In genomic region chr17:65225347-65225916, GRCm38 (mm10) we compare ENCODE assay signal across 21 mouse cellular contexts.
DNase-seq lines count a peak whose midpoint lies in the region; ATAC-seq lines count a peak whose summit lies in the region.
"Had no signal": no experiment of that assay in that cellular context is flagged by ENCODE, and none has a peak within 500 bp of the region (broad histone marks: within the 10 kb centered on the region; RNA-seq: fewer than 3 reads in every experiment).

No protein-coding gene starts in this region.

- no peaks in the 10 kb centered on the region for H3K27me3 ChIP-seq in forebrain, embryonic 11.5 days (ENCODE audit: control insufficient read depth, insufficient read depth, low read length)
- no peaks in the 10 kb centered on the region for H3K27me3 ChIP-seq in forebrain, embryonic 12.5 days
- H3K27me3 ChIP-seq in hindbrain, embryonic 12.5 days = no peaks in the 10 kb centered on the region
- no peaks in the 10 kb centered on the region for H3K27me3 ChIP-seq in hindbrain, embryonic 16.5 days (replicated peaks; ENCODE audit: control insufficient read depth, insufficient read depth, low read length)
- H3K27me3 ChIP-seq in midbrain, embryonic 13.5 days = no peaks in the 10 kb centered on the region
- H3K27me3 ChIP-seq: CH12.LX; embryonic facial prominence, embryonic 12.5 days; forebrain, embryonic 13.5 days; heart, embryonic 13.5 days; hindbrain, embryonic 15.5 days had no signal

- no peak for DNase-seq in forebrain, embryonic 11.5 days (ENCODE audit: low spot score)
- peak; percentile 32 for DNase-seq in retina, embryonic 14.5 days (ENCODE audit: low spot score)
- no peak for DNase-seq in left cerebral cortex, adult 11 months (ENCODE audit: low spot score)
- DNase-seq: adrenal gland, postnatal 14 days; cerebellum, adult 11-12 months; cerebellum, adult 9-10 months; cerebellum, postnatal 25 days; gastrocnemius, postnatal 36 days; heart, adult 11 months; heart, postnatal 36 days had no signal

- WGBS in forebrain, embryonic 11.5 days = 44% methylated on average over 6 of the region's 6 CpGs
- WGBS in forebrain, embryonic 12.5 days = 40% methylated on average over 6 of the region's 6 CpGs
- 43% methylated on average over 6 of the region's 6 CpGs for WGBS in hindbrain, embryonic 12.5 days
- 54% methylated on average over 6 of the region's 6 CpGs for WGBS in hindbrain, embryonic 16.5 days
- WGBS in midbrain, embryonic 13.5 days = 34% methylated on average over 6 of the region's 6 CpGs

- H3K4me2 ChIP-seq in forebrain, embryonic 11.5 days (ENCODE audit: low read depth, low read length, severe bottlenecking) = no peak overlapping the region
- no peak overlapping the region for H3K4me2 ChIP-seq in forebrain, embryonic 12.5 days
- H3K4me2 ChIP-seq in hindbrain, embryonic 12.5 days (replicated peaks) = no peak overlapping the region
- H3K4me2 ChIP-seq in hindbrain, embryonic 16.5 days (ENCODE audit: low read length) = no peak overlapping the region
- H3K4me2 ChIP-seq in midbrain, embryonic 13.5 days (replicated peaks) = no peak overlapping the region
- H3K4me2 ChIP-seq: embryonic facial prominence, embryonic 12.5 days; forebrain, embryonic 13.5 days; heart, embryonic 13.5 days; hindbrain, embryonic 15.5 days had no signal

- no peak overlapping the region for H3K27ac ChIP-seq in forebrain, embryonic 11.5 days (ENCODE audit: low read depth, low read length)
- H3K27ac ChIP-seq in forebrain, embryonic 12.5 days = no peak overlapping the region
- H3K27ac ChIP-seq in hindbrain, embryonic 12.5 days = no peak overlapping the region
- no peak overlapping the region for H3K27ac ChIP-seq in hindbrain, embryonic 16.5 days (ENCODE audit: low read depth, low read length)
- no peak overlapping the region for H3K27ac ChIP-seq in midbrain, embryonic 13.5 days
- H3K27ac ChIP-seq: embryonic facial prominence, embryonic 12.5 days; forebrain, embryonic 13.5 days; heart, embryonic 13.5 days; hindbrain, embryonic 15.5 days had no signal

- H3K4me3 ChIP-seq in forebrain, embryonic 11.5 days (ENCODE audit: low read depth, low read length) = no peak overlapping the region
- H3K4me3 ChIP-seq in forebrain, embryonic 12.5 days (replicated peaks) = no peak overlapping the region
- no peak overlapping the region for H3K4me3 ChIP-seq in hindbrain, embryonic 12.5 days
- H3K4me3 ChIP-seq in hindbrain, embryonic 16.5 days (ENCODE audit: low read length) = no peak overlapping the region
- no peak overlapping the region for H3K4me3 ChIP-seq in midbrain, embryonic 13.5 days (replicated peaks)
- H3K4me3 ChIP-seq: embryonic facial prominence, embryonic 12.5 days; forebrain, embryonic 13.5 days; heart, embryonic 13.5 days; hindbrain, embryonic 15.5 days had no signal

- peak; percentile 42; the same call in 1 of the 2 replicates for ATAC-seq in forebrain, embryonic 11.5 days (replicated peaks; ENCODE audit: low FRiP score)
- ATAC-seq in forebrain, embryonic 12.5 days (ENCODE audit: low FRiP score) = no peak; the same call in 1 of the 2 replicates
- 0 out of 2 replicates have a peak, but pooled peaks have one; percentile 58 for ATAC-seq in hindbrain, embryonic 12.5 days (ENCODE audit: low FRiP score)
- ATAC-seq in hindbrain, embryonic 16.5 days = no peak
- ATAC-seq in midbrain, embryonic 13.5 days = 0 out of 2 replicates have a peak, but pooled peaks have one; percentile 34
- ATAC-seq: activated CD4-positive, CD25-positive, alpha-beta regulatory T cell, adult 4 months; forebrain, embryonic 13.5 days; Patski had no signal

- no peaks in the 10 kb centered on the region; the same call in 1 of the 2 replicates for H3K4me1 ChIP-seq in forebrain, embryonic 11.5 days (replicated peaks; ENCODE audit: control insufficient read depth, insufficient read depth, low read length)
- H3K4me1 ChIP-seq in forebrain, embryonic 12.5 days = peaks cover 5% of the 10 kb centered on the region
- H3K4me1 ChIP-seq in hindbrain, embryonic 12.5 days = peaks cover 4% of the 10 kb centered on the region; the same call in 1 of the 2 replicates
- H3K4me1 ChIP-seq in hindbrain, embryonic 16.5 days (ENCODE audit: control insufficient read depth, insufficient read depth, low read depth, low read length) = no peaks in the 10 kb centered on the region
- peaks cover 11% of the 10 kb centered on the region for H3K4me1 ChIP-seq in midbrain, embryonic 13.5 days (replicated peaks)
- H3K4me1 ChIP-seq: embryonic facial prominence, embryonic 12.5 days; forebrain, embryonic 13.5 days; hindbrain, embryonic 15.5 days had no signal

- no peak overlapping the region for H3K9ac ChIP-seq in forebrain, embryonic 11.5 days (ENCODE audit: low read length)
- no peak overlapping the region for H3K9ac ChIP-seq in forebrain, embryonic 12.5 days
- no peak overlapping the region for H3K9ac ChIP-seq in hindbrain, embryonic 12.5 days
- H3K9ac ChIP-seq in hindbrain, embryonic 16.5 days (ENCODE audit: low read depth, low read length) = no peak overlapping the region
- no peak overlapping the region for H3K9ac ChIP-seq in midbrain, embryonic 13.5 days (replicated peaks)
- H3K9ac ChIP-seq: embryonic facial prominence, embryonic 12.5 days; forebrain, embryonic 13.5 days; heart, embryonic 13.5 days; hindbrain, embryonic 15.5 days had no signal

- H3K36me3 ChIP-seq in forebrain, embryonic 11.5 days (ENCODE audit: control insufficient read depth, insufficient read depth, low read length) = no peaks in the 10 kb centered on the region
- H3K36me3 ChIP-seq in forebrain, embryonic 12.5 days (replicated peaks) = no peaks in the 10 kb centered on the region
- H3K36me3 ChIP-seq in hindbrain, embryonic 12.5 days = no peaks in the 10 kb centered on the region
- no peaks in the 10 kb centered on the region for H3K36me3 ChIP-seq in hindbrain, embryonic 16.5 days (ENCODE audit: control insufficient read depth, insufficient read depth, low read length)
- H3K36me3 ChIP-seq in midbrain, embryonic 13.5 days = no peaks in the 10 kb centered on the region
- H3K36me3 ChIP-seq: embryonic facial prominence, embryonic 12.5 days; heart, embryonic 13.5 days; hindbrain, embryonic 15.5 days had no signal

- H3K9me3 ChIP-seq in forebrain, embryonic 11.5 days (ENCODE audit: control insufficient read depth, low read length) = no peaks in the 10 kb centered on the region
- H3K9me3 ChIP-seq in forebrain, embryonic 12.5 days = no peaks in the 10 kb centered on the region
- no peaks in the 10 kb centered on the region for H3K9me3 ChIP-seq in hindbrain, embryonic 12.5 days (replicated peaks)
- H3K9me3 ChIP-seq in hindbrain, embryonic 16.5 days (ENCODE audit: control insufficient read depth, low read length) = no peaks in the 10 kb centered on the region
- H3K9me3 ChIP-seq in midbrain, embryonic 13.5 days = 0 out of 2 replicates have a peak, but pooled peaks cover 2% of the 10 kb centered on the region
- H3K9me3 ChIP-seq: embryonic facial prominence, embryonic 12.5 days; forebrain, embryonic 13.5 days; heart, embryonic 13.5 days; hindbrain, embryonic 15.5 days had no signal

Comparison
In these comparisons a context has a peak if more than half of its experiments do, and no peak if none do; other contexts are left out.
1. ATAC-seq: peak in forebrain, embryonic 11.5 days (single experiment), hindbrain, embryonic 12.5 days (single experiment) and midbrain, embryonic 13.5 days (single experiment); none in forebrain, embryonic 12.5 days (single experiment) and hindbrain, embryonic 16.5 days (single experiment).